Mouse (Mus musculus): ENCODE results near the gene Cnppd1.

Cnppd1 gene

GRCm38 (mm10) chr1:75148727-75149126 is 6.2 kb upstream of the Cnppd1 start:
- in situ Hi-C loops (cut with MboI; ENCODE audit: unreplicated experiment in 2 of 2), result no loop called here

- in situ Hi-C loops (cut with MboI; ENCODE audit: unreplicated experiment in 2 of 2), result no loop called here
Measured at GRCm38 (mm10) chr1:75147411-75148135, 5.1 kb upstream of the Cnppd1 start.

GRCm38 (mm10) chr1:75145589-75145988 is 3.1 kb upstream of the Cnppd1 start:
- in situ Hi-C loops (cut with MboI; ENCODE audit: unreplicated experiment in 2 of 2), result no loop called here

- in situ Hi-C loops (cut with MboI; ENCODE audit: unreplicated experiment in 2 of 2), result no loop called here
Measured at GRCm38 (mm10) chr1:75141486-75142190, 873 bp downstream of the Cnppd1 start.

GRCm38 (mm10) chr1:75140601-75141190 is 1.8 kb downstream of the Cnppd1 start:
- in situ Hi-C loops (cut with MboI; ENCODE audit: unreplicated experiment in 2 of 2), result no loop called here

- in situ Hi-C loops (cut with MboI; ENCODE audit: unreplicated experiment in 2 of 2), result no loop called here
Measured at GRCm38 (mm10) chr1:75138448-75138847, 4.1 kb downstream of the Cnppd1 start.

- in situ Hi-C loops (cut with MboI; ENCODE audit: unreplicated experiment in 2 of 2), result no loop called here
Measured at GRCm38 (mm10) chr1:75136730-75137129, 5.8 kb downstream of the Cnppd1 start.

- in situ Hi-C loops (cut with MboI; ENCODE audit: unreplicated experiment in 2 of 2), result no loop called here
Measured at GRCm38 (mm10) chr1:75136293-75136692, 6.2 kb downstream of the Cnppd1 start.

GRCm38 (mm10) chr1:75133421-75134207 is 8.9 kb downstream of the Cnppd1 start, which contains the start of gene Slc23a3:
TSS of gene Slc23a3 (minus strand) at chr1:75133890.
- in situ Hi-C loops (cut with MboI; ENCODE audit: unreplicated experiment in 2 of 2), result no loop called here

- in situ Hi-C loops (cut with MboI; ENCODE audit: unreplicated experiment in 2 of 2), result no loop called here
Measured at GRCm38 (mm10) chr1:75128641-75129040, 13.9 kb downstream of the Cnppd1 start.

GRCm38 (mm10) chr1:75125418-75125817 is 17.1 kb downstream of the Cnppd1 start:
- in situ Hi-C loops (cut with MboI; ENCODE audit: unreplicated experiment in 2 of 2), result no loop called here

GRCm38 (mm10) chr1:75124346-75125321 is 17.9 kb downstream of the Cnppd1 start, which contains the start of gene Nhej1:
TSS of gene Nhej1 (minus strand) at chr1:75125200.
- in situ Hi-C loops (cut with MboI; ENCODE audit: unreplicated experiment in 2 of 2), result no loop called here

- in situ Hi-C loops (cut with MboI; ENCODE audit: unreplicated experiment in 2 of 2), result no loop called here
Measured at GRCm38 (mm10) chr1:75122211-75122610, 20.3 kb downstream of the Cnppd1 start.

Measured in v-Abl transformed pro-B cells (cell line).